Mouse (Mus musculus) G1E (cell line): ENCODE measurements around the gene Efl1. TPM values are rescaled to one million over a fixed set of nuclear protein-coding genes. Genes with fewer than 3 reads are reported as not detected.

Experiments
- ATAC-seq: 2 replicates; pipeline ENCODE4 v1.8.0; 2016; ENCODE audit warnings: mild to moderate bottlenecking; ENCODE audit not compliant: insufficient number of reproducible peaks, poor library complexity, low FRiP score, severe bottlenecking; ENCODE audit errors: extremely low read depth
- DNase-seq: peaks from one replicate; pipeline ENCODE4 v3.0.0; 2012; ENCODE audit warnings: low spot score
- H3K27me3 ChIP-seq: 2 replicates; pipeline ENCODE4 v1.6.1; 2012; ENCODE audit warnings: mild to moderate bottlenecking, low read length, inconsistent platforms; ENCODE audit not compliant: insufficient read depth
- H3K36me3 ChIP-seq: replicated peaks from 2 replicates; pipeline ENCODE3; 2012; ENCODE audit warnings: mild to moderate bottlenecking, inconsistent platforms
- H3K4me1 ChIP-seq: 2 replicates; pipeline ENCODE4 v1.6.1; 2012; ENCODE audit warnings: low read depth, low read length, inconsistent platforms, mixed read lengths; ENCODE audit not compliant: insufficient read depth
- H3K4me3 ChIP-seq: 2 replicates; pipeline ENCODE4 v1.5.1; 2012; ENCODE audit warnings: low read depth, mild to moderate bottlenecking, inconsistent platforms, low read length, moderate library complexity, mixed read lengths
- H3K9me3 ChIP-seq: replicated peaks from 2 replicates; pipeline ENCODE4 v1.6.1; 2012; ENCODE audit warnings: inconsistent platforms
- CTCF ChIP-seq: IDR thresholded peaks from 2 replicates; pipeline ENCODE4 v1.5.1; 2012; ENCODE audit warnings: low read depth, low read length, inconsistent platforms, mixed read lengths
- GATA1 ChIP-seq: IDR thresholded peaks from 2 replicates; pipeline ENCODE4 v1.6.1; 2012; ENCODE audit warnings: borderline replicate concordance, low read length, inconsistent platforms, mixed read lengths
- GATA2 ChIP-seq: IDR thresholded peaks from 2 replicates; pipeline ENCODE4 v1.6.1; 2012; ENCODE audit warnings: low read depth, low read length, inconsistent platforms, borderline replicate concordance
- POLR2AphosphoS5 ChIP-seq: IDR thresholded peaks from 2 replicates; pipeline ENCODE4 v1.6.1; 2012; ENCODE audit warnings: low read depth, low read length, inconsistent platforms; ENCODE audit not compliant: insufficient replicate concordance
- TAL1 ChIP-seq: conservative IDR thresholded peaks from 2 replicates; pipeline ENCODE4 v1.6.1; 2012; ENCODE audit warnings: low read depth, low read length, inconsistent platforms, mixed read lengths
- polyA plus RNA-seq: library from polyadenylated mRNA; stranded (reverse); fragments of >175 nt; gene quantifications from 2 replicates; pipeline ENCODE4 v1.2.3, GENCODE M21; 2012
- total RNA-seq, 2 experiments: library from RNA; stranded (forward) in 1 of 2; stranded (reverse) in 1 of 2; fragments of 200-1000 nt in 1 of 2; fragments of >200 nt in 1 of 2; fragmentation: Nextera tagmentation in 1 of 2; gene quantifications; 2 replicates each; pipeline ENCODE4 v1.2.3; 2014 to 2017

Efl1 gene
- total and polyA plus RNA-seq, 3 experiments, result 3.7 to 31.9 (median 23.0) TPM

DNA sequence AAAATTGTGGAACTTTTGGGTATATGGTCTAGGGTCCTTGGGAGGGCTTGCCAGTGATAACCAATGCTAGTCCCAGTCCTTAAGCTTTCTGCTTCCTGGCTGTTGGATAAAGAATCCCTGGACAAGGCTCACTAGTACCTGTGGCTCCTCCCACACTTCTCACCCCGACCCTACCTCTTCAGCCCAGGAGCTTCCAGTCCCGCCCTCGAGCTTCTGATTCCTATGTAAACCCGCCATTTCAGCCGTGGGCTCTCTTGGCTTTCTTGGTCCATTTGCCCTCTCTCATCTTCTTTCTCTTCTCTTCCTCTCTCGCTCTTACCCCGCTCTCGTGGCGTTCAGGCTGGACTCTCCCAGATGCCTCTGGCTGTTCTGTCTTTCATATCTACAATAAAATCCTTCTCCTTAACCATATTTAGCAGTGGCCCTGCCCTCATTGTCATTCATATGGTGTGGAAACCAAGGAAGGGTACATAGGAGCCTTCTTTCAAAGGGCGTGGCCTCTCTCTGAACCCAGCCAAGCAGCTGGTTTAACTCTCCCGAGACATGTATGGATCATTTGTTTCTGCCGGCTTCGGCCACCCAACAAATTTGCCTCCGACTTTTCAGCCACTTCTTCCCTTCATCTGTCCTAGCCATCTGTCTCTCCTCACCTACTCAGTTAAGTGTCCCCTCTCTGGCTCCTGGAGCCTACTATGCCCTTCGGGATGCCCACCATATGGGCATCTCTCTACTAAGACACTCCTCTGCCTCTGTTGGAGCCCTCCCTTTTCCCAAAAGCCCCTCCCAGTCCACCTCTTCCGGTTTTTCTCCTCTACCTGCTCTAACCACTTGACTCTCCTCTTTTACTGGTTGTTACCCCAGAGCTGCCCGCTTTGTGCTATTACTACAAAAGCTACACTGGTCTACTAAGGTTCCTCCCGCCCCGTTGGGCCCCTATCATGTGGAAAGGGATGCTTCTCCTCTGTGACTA lies 164.1 kb downstream of the Efl1 start:
- TF ChIP-seq CTCF, result no peak
- TF ChIP-seq GATA2, result no peak
- no peak for DNase-seq
- H3K27me3 ChIP-seq, result peaks cover 14% of the 10 kb centered on the region
- no peaks in the 10 kb centered on the region for H3K9me3 ChIP-seq
- ATAC-seq, result no peak
- no peak overlapping the region for H3K4me3 ChIP-seq
- no peaks in the 10 kb centered on the region for H3K36me3 ChIP-seq
- H3K4me1 ChIP-seq, result no peaks in the 10 kb centered on the region

GRCm38 (mm10) chr7:82819541-82819940 lies 171.1 kb downstream of the Efl1 start:
- Histone ChIP-seq H3K4me1 (no peaks in the 10 kb centered on the region), H3K9me3 (no peaks in the 10 kb centered on the region), H3K27me3 (peaks cover 4% of the 10 kb centered on the region; the same call in 1 of the 2 replicates), H3K4me3 (no peak overlapping the region), H3K36me3 (no peaks in the 10 kb centered on the region)
- TF ChIP-seq GATA1 (no peak), GATA2 (no peak), CTCF (no peak), POLR2AphosphoS5 (no peak)
- ATAC-seq, result no peak
- DNase-seq, result no peak

- TF ChIP-seq GATA1 (no peak), POLR2AphosphoS5 (no peak), CTCF (no peak), TAL1 (no peak), GATA2 (no peak)
- ATAC-seq, result no peak
Measured at GRCm38 (mm10) chr7:82820661-82821060, 172.2 kb downstream of the Efl1 start.

DNA sequence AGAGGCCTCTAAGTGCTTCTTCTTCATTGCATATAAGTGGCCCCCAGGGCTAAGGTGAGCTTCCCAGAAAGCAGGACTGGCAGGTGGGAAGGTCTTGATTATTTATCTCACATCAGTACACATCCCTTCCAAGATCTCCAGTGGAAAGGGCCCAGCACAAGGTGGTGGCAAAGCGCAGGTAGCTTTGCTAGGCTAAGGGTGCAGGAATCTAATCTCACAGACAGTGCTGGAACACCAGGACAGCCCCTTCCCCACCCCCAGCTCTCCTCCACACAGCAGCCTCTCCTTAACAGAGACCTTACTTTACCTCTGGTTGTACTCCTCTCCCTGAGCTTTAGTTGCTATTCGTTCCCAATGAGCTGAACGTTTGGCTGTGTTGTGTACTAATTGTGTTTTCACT lies 173.1 kb downstream of the Efl1 start:
- Histone ChIP-seq H3K9me3 (no peaks in the 10 kb centered on the region), H3K27me3 (no peaks in the 10 kb centered on the region), H3K4me1 (no peaks in the 10 kb centered on the region), H3K36me3 (no peaks in the 10 kb centered on the region), H3K4me3 (no peak overlapping the region)
- DNase-seq, result no peak
- ATAC-seq, result no peak
- TF ChIP-seq GATA1 (no peak), POLR2AphosphoS5 (no peak), GATA2 (no peak), CTCF (no peak), TAL1 (no peak)

More at GRCm38 (mm10) chr7:82820661-82821060, 172.2 kb downstream of the Efl1 start:
- Histone ChIP-seq H3K4me1 (no peaks in the 10 kb centered on the region), H3K36me3 (no peaks in the 10 kb centered on the region), H3K4me3 (no peak overlapping the region), H3K9me3 (no peaks in the 10 kb centered on the region), H3K27me3 (peaks cover 3% of the 10 kb centered on the region; the same call in 1 of the 2 replicates)
- no peak for DNase-seq

DNA sequence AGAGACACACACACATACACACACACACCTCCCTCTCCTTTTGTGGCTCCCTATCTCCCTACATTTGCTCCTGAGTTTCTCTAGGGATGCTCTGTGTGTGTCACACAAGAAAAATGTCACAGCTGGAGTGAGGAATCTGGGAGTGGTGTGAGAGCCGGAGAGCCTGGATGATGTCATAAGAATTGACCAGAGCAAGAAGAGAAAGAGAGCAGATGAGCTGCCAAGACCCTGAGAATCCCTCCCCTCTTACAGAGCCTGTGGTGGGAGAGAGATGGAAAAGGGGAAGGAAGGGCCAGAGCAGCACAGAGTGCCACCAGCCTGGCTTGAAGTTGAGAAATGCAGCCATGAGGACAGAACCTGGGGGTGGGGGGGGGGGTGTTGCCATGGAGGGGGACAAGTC lies 174.1 kb downstream of the Efl1 start:
- H3K4me1 ChIP-seq, result no peaks in the 10 kb centered on the region
- H3K36me3 ChIP-seq, result no peaks in the 10 kb centered on the region
- no peak overlapping the region for H3K4me3 ChIP-seq
- TF ChIP-seq CTCF (no peak), GATA2 (no peak), TAL1 (no peak), GATA1 (no peak), POLR2AphosphoS5 (no peak)
- no peak for DNase-seq
- no peaks in the 10 kb centered on the region for H3K27me3 ChIP-seq
- no peaks in the 10 kb centered on the region for H3K9me3 ChIP-seq
- no peak for ATAC-seq

Other genes starting within 250 kb of the Efl1 start
- gene Saxo2, start 86 bp upstream of the Efl1 start, total RNA-seq (2014; fragmentation: Nextera tagmentation), result 5.8 and 9.3 TPM in 2 replicates
- 0.66 and 3.4 TPM in 2 replicates for gene Saxo2, start 86 bp upstream of the Efl1 start, total RNA-seq (2017)
- 0.42 and 2.4 TPM in 2 replicates for gene Saxo2, start 86 bp upstream of the Efl1 start, polyA plus RNA-seq
- gene Mex3b, start 218.7 kb downstream of the Efl1 start, total RNA-seq (2014; fragmentation: Nextera tagmentation), result 0.30 and 0.34 TPM in 2 replicates
- 0.55 and 1.2 TPM in 2 replicates for gene Mex3b, start 218.7 kb downstream of the Efl1 start, total RNA-seq (2017)
- gene Mex3b, start 218.7 kb downstream of the Efl1 start, polyA plus RNA-seq, result 0.53 and 0.61 TPM in 2 replicates